Mouse (Mus musculus) MEL (cell line): ENCODE data around the gene 4930415O20Rik. TPM values are rescaled to one million over a fixed set of nuclear protein-coding genes. Genes with fewer than 3 reads are reported as not detected.
A peak's percentile ranks its signal among the peaks of the same experiment; 100 is the strongest.
"Not testable (repeated sequence)": the region's sequence is repeated elsewhere in the genome, so short reads cannot be mapped to it uniquely, and the experiment has no call there.

ENCODE experiments used
- DNase-seq: peaks from one replicate; pipeline ENCODE4 v3.0.0; 2011; ENCODE audit warnings: low read depth, low spot score
- H3K27ac ChIP-seq: 2 replicates; pipeline ENCODE4 v1.5.1; 2012; ENCODE audit warnings: low read depth, mild to moderate bottlenecking, control low read depth, low read length, moderate library complexity; ENCODE audit not compliant: control insufficient read depth
- H3K27me3 ChIP-seq, 2 experiments: fragments of 150-350 bp in 1 of 2; sonication (generic) in 1 of 2; 2 replicates each; pipeline ENCODE4 v1.6.1; 2012; ENCODE audit warnings: low read length in 2 of 2, mild to moderate bottlenecking in 2 of 2, improper control_type of control experiment in 1 of 2, moderate library complexity in 1 of 2; ENCODE audit not compliant: insufficient read depth in 2 of 2, control insufficient read depth in 1 of 2
- H3K36me3 ChIP-seq, 2 experiments: 2 replicates each; pipeline ENCODE4 v1.6.1; 2012 to 2014; ENCODE audit warnings: low read length in 2 of 2, improper control_type of control experiment in 1 of 2, inconsistent platforms in 1 of 2, mild to moderate bottlenecking in 1 of 2; ENCODE audit not compliant: insufficient read depth in 2 of 2, control insufficient read depth in 1 of 2
- H3K4me1 ChIP-seq, 2 experiments: fragments of 150-350 bp in 1 of 2; sonication (generic) in 1 of 2; 2 replicates each; pipeline ENCODE4 v1.6.1; 2012; ENCODE audit warnings: low read length in 2 of 2, improper control_type of control experiment in 1 of 2, mild to moderate bottlenecking in 1 of 2; ENCODE audit not compliant: insufficient read depth in 2 of 2, control insufficient read depth in 1 of 2
- H3K4me3 ChIP-seq, 2 experiments: fragments of 150-350 bp in 1 of 2; sonication (generic) in 1 of 2; 2 replicates each; pipeline ENCODE4 v1.5.1; 2012; ENCODE audit warnings: low read depth in 2 of 2, low read length in 2 of 2, mild to moderate bottlenecking in 2 of 2, moderate library complexity in 2 of 2, control low read depth in 1 of 2, improper control_type of control experiment in 1 of 2; ENCODE audit not compliant: control insufficient read depth in 1 of 2, insufficient read depth in 1 of 2
- H3K79me2 ChIP-seq: 2 replicates; pipeline ENCODE4 v1.6.1; 2012; ENCODE audit warnings: mild to moderate bottlenecking, low read length, moderate library complexity; ENCODE audit not compliant: control insufficient read depth, poor library complexity, insufficient read depth
- H3K9ac ChIP-seq: 2 replicates; pipeline ENCODE4 v1.6.1; 2012; ENCODE audit warnings: low read depth, mild to moderate bottlenecking, control low read depth, low read length, moderate library complexity; ENCODE audit not compliant: control insufficient read depth, poor library complexity, severe bottlenecking
- H3K9me3 ChIP-seq: fragments of 150-350 bp; sonication (generic); replicated peaks from 2 replicates; pipeline ENCODE4 v1.6.1; 2012; ENCODE audit warnings: mild to moderate bottlenecking, low read length, improper control_type of control experiment, moderate library complexity; ENCODE audit not compliant: insufficient read depth
- CHD1 ChIP-seq: IDR thresholded peaks from 2 replicates; pipeline ENCODE4 v1.6.1; 2012; ENCODE audit warnings: low read depth, mild to moderate bottlenecking, inconsistent platforms, low read length, improper control_type of control experiment
- EP300 ChIP-seq, 2 experiments: IDR thresholded peaks; 2 replicates each; pipeline ENCODE4 v1.6.1; 2011; ENCODE audit warnings: improper control_type of control experiment in 2 of 2, low read length in 2 of 2, low read depth in 1 of 2, mild to moderate bottlenecking in 1 of 2
- HCFC1 ChIP-seq: IDR thresholded peaks from 2 replicates; pipeline ENCODE4 v1.6.1; 2012; ENCODE audit warnings: low read depth, mild to moderate bottlenecking, inconsistent platforms, low read length, improper control_type of control experiment, moderate library complexity
- JUND ChIP-seq: IDR thresholded peaks from 2 replicates; pipeline ENCODE4 v1.6.1; 2011; ENCODE audit warnings: low read depth, mild to moderate bottlenecking, improper control_type of control experiment, low read length
- MAFK ChIP-seq: IDR thresholded peaks from 2 replicates; pipeline ENCODE4 v1.6.1; 2011; ENCODE audit warnings: low read depth, mild to moderate bottlenecking, low read length, improper control_type of control experiment, borderline replicate concordance
- MAX ChIP-seq: IDR thresholded peaks from 2 replicates; pipeline ENCODE4 v1.6.1; 2011; ENCODE audit warnings: low read length, improper control_type of control experiment
- MAZ ChIP-seq: IDR thresholded peaks from 2 replicates; pipeline ENCODE4 v1.6.1; 2012; ENCODE audit warnings: low read depth, mild to moderate bottlenecking, inconsistent platforms, low read length, improper control_type of control experiment
- MEF2A ChIP-seq: IDR thresholded peaks from 2 replicates; pipeline ENCODE4 v1.6.1; 2014; ENCODE audit warnings: low read depth, mild to moderate bottlenecking, inconsistent platforms, low read length, improper control_type of control experiment; ENCODE audit not compliant: poor library complexity, insufficient replicate concordance, severe bottlenecking; ENCODE audit errors: extremely low read depth
- MXI1 ChIP-seq: IDR thresholded peaks from 2 replicates; pipeline ENCODE4 v1.6.1; 2011; ENCODE audit warnings: mild to moderate bottlenecking, low read depth, low read length, improper control_type of control experiment
- MYC ChIP-seq: IDR thresholded peaks from 2 replicates; pipeline ENCODE4 v1.6.1; 2011; ENCODE audit warnings: low read depth, mild to moderate bottlenecking, low read length, improper control_type of control experiment, moderate library complexity
- NRF1 ChIP-seq: IDR thresholded peaks from 2 replicates; pipeline ENCODE4 v1.6.1; 2014; ENCODE audit warnings: low read depth, mild to moderate bottlenecking, inconsistent platforms, low read length, improper control_type of control experiment, moderate library complexity; ENCODE audit not compliant: poor library complexity, insufficient read depth, severe bottlenecking
- SIN3A ChIP-seq: IDR thresholded peaks from 2 replicates; pipeline ENCODE4 v1.6.1; 2012; ENCODE audit warnings: low read length, improper control_type of control experiment, inconsistent platforms
- TBP ChIP-seq: IDR thresholded peaks from 2 replicates; pipeline ENCODE4 v1.8.0; 2011; ENCODE audit warnings: low read depth, low read length, improper control_type of control experiment
- TCF12 ChIP-seq: IDR thresholded peaks from 2 replicates; pipeline ENCODE4 v1.6.1; 2014; ENCODE audit warnings: low read depth, mild to moderate bottlenecking, inconsistent platforms, low read length, improper control_type of control experiment, moderate library complexity
- UBTF ChIP-seq: IDR thresholded peaks from 2 replicates; pipeline ENCODE4 v1.6.1; 2012; ENCODE audit warnings: low read depth, mild to moderate bottlenecking, inconsistent platforms, low read length, improper control_type of control experiment, moderate library complexity, borderline replicate concordance; ENCODE audit not compliant: insufficient read depth
- USF1 ChIP-seq: IDR thresholded peaks from 2 replicates; pipeline ENCODE4 v1.6.1; 2014; ENCODE audit warnings: low read depth, mild to moderate bottlenecking, inconsistent platforms, low read length, improper control_type of control experiment, moderate library complexity
- ZC3H11A ChIP-seq: IDR thresholded peaks from 2 replicates; pipeline ENCODE4 v1.6.1; 2012; ENCODE audit warnings: low read depth, mild to moderate bottlenecking, inconsistent platforms, low read length, improper control_type of control experiment
- ZMIZ1 ChIP-seq: IDR thresholded peaks from 2 replicates; pipeline ENCODE4 v1.6.1; 2012; ENCODE audit warnings: low read depth, mild to moderate bottlenecking, inconsistent platforms, low read length, improper control_type of control experiment, moderate library complexity
- polyA plus RNA-seq, 2 experiments: library from polyadenylated mRNA; stranded (reverse) in 1 of 2; unstranded in 1 of 2; fragments of >175 nt in 1 of 2; fragments of >200 nt in 1 of 2; gene quantifications; 2 replicates each; pipeline versions ENCODE4 v1.2.1 to v1.2.4; 2012; ENCODE audit warnings: low replicate concordance in 2 of 2, low read depth in 1 of 2; ENCODE audit not compliant: insufficient read length in 2 of 2, insufficient read depth in 1 of 2, missing spikeins in 1 of 2
- total RNA-seq: library from RNA; depleted of rRNA; stranded (reverse); fragments of 300-350 nt; gene quantifications from 2 replicates; pipeline ENCODE4 v1.2.3, GENCODE M21; 2012

4930415O20Rik gene
- total and polyA plus RNA-seq, 3 experiments: 0.31 to 0.50 TPM; not detected in 1

GRCm38 (mm10) chr15:98582996-98583395, 12.2 kb downstream of the 4930415O20Rik start:
- H3K4me1 ChIP-seq: peaks cover 14 to 24% of the 10 kb centered on the region in 2 experiments
- no peak overlapping the region for H3K4me3 ChIP-seq
- no peak overlapping the region for H3K27ac ChIP-seq
- no peaks in the 10 kb centered on the region for H3K27me3 ChIP-seq
- DNase-seq: no peak
- peaks cover 0 to 18% of the 10 kb centered on the region in 2 experiments; a peak in 2 of 4 replicates for H3K36me3 ChIP-seq
- no peaks in the 10 kb centered on the region for H3K9me3 ChIP-seq
- H3K9ac ChIP-seq: no peak overlapping the region
- no peak for TF ChIP-seq MYC
- no peak for TF ChIP-seq CHD1
- no peak for TF ChIP-seq USF1
- TF ChIP-seq MEF2A: no peak
- TF ChIP-seq, all 39 proteins: peak for 0
- no peaks in the 10 kb centered on the region for H3K79me2 ChIP-seq

GRCm38 (mm10) chr15:98585421-98585820, 14.6 kb downstream of the 4930415O20Rik start:
- no peaks in the 10 kb centered on the region for H3K9me3 ChIP-seq
- H3K27me3 ChIP-seq: no peaks in the 10 kb centered on the region
- no peak for TF ChIP-seq ZC3H11A
- TF ChIP-seq MAX: no peak
- TF ChIP-seq UBTF: no peak
- TF ChIP-seq SIN3A: no peak
- TF ChIP-seq TCF12: no peak
- TF ChIP-seq MXI1: no peak
- no peak for TF ChIP-seq NRF1
- no peak for TF ChIP-seq JUND
- no peak for TF ChIP-seq MAZ
- TF ChIP-seq EP300 (IDR thresholded peaks at IDR 0.05; ENCODE audit: low read depth in 1 of 2, low read length in 2 of 2): no peak
- no peak for TF ChIP-seq HCFC1
- TF ChIP-seq ZMIZ1: no peak
- no peak for TF ChIP-seq MAFK
- no peak for TF ChIP-seq TBP
- TF ChIP-seq, all 39 proteins: peak for 0
- no peak overlapping the region for H3K4me3 ChIP-seq
- H3K36me3 ChIP-seq: peaks cover 0 to 39% of the 10 kb centered on the region in 2 experiments; a peak in 3 of 4 replicates
- H3K27ac ChIP-seq: peak overlapping the region; percentile 17
- no peaks in the 10 kb centered on the region for H3K79me2 ChIP-seq
- H3K9ac ChIP-seq: no peak overlapping the region
- no peak for DNase-seq
- peaks cover 33 to 45% of the 10 kb centered on the region in 2 experiments for H3K4me1 ChIP-seq

- H3K27ac ChIP-seq: peak overlapping the region; percentile 17; the same call in 1 of the 2 replicates
Observed at GRCm38 (mm10) chr15:98586141-98586540, 15.3 kb downstream of the 4930415O20Rik start.

More at GRCm38 (mm10) chr15:98586141-98586540, 15.3 kb downstream of the 4930415O20Rik start:
- peaks cover 40 to 51% of the 10 kb centered on the region in 2 experiments for H3K4me1 ChIP-seq
- not testable (repeated sequence) for H3K79me2 ChIP-seq, H3K27me3 ChIP-seq, H3K4me3 ChIP-seq, H3K9ac ChIP-seq, H3K9me3 ChIP-seq
- DNase-seq: peak; percentile 49
- peaks cover 1 to 42% of the 10 kb centered on the region in 2 experiments; a peak in 3 of 4 replicates for H3K36me3 ChIP-seq
